Mouse (Mus musculus) CD4-positive, CD25-positive, alpha-beta regulatory T cell, adult 4 months (primary cell): ENCODE measurements at regions not wholly inside any gene's neighbourhood (a gene's known extent, or its start where the extent isn't known, plus 50 kb on each side); places are given as distances from the start of the nearest gene placed in this dataset.

Experiments used
- ATAC-seq: one replicate; pipeline ENCODE4 v1.8.0; 2017

DNA sequence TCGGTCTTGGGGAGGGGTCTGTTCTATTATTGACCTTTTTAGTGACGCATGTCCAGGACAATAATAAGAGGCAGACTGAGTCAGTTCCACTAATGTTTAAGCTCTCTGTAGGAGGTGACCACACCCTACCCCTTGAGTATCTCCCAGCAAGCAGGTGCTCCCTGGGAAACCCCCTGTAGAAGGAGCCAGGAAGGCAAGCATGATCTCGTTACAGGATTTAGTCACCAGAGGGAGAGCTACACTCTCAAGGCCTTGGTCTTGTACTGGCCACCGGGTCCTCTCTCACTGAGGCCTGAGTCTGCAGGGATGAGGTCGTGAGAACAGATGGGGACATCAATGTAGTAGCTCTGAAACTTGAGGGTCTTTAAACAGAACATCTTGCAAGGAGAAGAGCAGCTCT is 55.3 kb upstream of the Ccnd2 start:
- ATAC-seq, result no peak

DNA sequence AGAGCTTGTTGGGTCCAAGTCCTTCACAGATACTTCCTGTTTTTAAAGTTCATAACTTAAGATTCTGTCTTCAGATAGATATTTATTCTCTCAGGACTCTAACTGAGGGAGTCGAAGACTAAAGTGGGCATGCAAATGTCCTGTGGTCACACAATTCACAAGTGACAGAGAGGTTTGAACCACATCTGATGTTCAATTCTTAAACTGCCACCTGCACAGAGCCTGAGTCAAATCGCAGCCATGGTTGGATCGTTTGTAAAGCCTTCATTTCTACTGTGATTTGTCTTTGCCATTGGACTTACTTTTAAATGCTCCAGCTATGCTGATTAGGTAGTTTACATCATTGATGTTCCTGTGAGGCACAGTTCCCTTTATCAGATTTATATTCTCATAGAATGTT is 61.4 kb upstream of the Ccnd2 start:
- no peak for ATAC-seq

DNA sequence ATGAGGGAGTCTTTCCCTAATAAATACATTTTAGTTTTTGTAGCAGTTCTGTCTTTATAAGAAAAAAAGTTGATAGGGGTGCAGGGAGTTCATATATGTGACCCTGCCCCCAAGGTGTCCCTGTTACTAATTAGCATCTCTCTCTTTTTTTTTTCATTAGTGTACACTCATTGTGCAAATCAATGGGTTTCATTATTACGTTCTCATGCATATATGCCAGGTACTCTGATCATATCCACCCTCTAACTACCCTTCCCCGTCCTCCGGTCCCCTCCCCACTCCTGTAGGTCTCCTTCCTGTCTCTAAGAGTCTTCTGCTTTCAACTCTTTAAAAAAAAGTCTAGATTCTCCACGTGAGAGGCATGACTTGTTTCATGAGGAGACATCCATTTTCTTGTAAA is 63.9 kb upstream of the Ccnd2 start:
- ATAC-seq, result peak; percentile 84

DNA sequence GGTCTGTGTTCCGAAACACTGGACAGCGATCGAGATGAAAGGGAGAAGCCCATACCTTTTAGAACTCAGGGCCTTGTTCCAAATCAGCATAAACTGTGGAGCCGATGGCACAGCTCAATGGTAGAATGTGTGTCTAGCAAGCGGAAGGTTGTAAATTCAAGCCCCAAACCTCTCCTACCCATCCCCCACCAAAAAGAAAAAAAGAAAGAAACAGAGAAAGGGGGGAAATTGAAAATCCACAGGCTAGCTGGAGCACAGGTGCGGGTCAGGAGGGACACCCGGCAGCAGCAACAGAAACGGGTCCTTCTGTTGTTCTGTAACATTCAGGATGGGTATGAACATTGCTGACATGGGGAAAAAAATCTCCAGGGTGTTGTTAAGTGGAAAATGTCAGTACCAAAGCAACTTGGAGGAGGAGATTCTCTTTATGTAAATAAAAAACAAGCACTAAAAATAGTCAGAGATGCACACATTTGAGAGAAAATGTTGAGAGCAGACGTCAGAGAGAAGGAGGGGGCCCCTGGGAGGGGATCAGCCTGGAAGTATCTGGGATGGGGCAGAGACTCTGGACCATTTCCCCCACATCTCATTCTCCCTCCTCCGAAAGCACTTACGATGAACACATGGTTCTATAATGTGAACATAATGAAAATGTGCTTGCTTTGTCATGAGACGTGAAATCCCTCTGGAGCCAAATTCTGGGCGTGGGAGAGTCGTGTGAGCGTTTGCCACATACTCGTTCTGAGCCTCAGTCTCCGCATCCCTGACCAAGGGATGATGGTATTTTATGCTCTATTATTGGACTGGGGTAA is 66.8 kb upstream of the Ccnd2 start:
- ATAC-seq, result no peak

DNA sequence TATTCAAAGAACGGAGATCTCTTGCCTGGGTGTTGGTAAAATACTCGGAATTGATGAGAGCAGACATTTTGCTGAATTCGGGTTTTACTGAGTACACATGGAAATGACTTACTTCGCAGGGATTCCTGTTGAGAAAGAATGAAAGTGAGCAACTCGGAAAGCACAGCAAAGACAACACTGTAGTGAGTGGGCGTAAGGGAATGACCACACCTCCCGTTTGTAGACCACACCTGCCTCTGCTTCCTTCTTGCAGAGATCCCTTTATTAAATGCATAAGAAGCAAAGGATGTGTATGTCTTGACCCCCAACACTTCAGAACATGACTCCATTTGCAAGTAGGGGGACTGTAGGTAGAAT is 67.4 kb upstream of the Ccnd2 start:
- ATAC-seq, result peak; percentile 58

DNA sequence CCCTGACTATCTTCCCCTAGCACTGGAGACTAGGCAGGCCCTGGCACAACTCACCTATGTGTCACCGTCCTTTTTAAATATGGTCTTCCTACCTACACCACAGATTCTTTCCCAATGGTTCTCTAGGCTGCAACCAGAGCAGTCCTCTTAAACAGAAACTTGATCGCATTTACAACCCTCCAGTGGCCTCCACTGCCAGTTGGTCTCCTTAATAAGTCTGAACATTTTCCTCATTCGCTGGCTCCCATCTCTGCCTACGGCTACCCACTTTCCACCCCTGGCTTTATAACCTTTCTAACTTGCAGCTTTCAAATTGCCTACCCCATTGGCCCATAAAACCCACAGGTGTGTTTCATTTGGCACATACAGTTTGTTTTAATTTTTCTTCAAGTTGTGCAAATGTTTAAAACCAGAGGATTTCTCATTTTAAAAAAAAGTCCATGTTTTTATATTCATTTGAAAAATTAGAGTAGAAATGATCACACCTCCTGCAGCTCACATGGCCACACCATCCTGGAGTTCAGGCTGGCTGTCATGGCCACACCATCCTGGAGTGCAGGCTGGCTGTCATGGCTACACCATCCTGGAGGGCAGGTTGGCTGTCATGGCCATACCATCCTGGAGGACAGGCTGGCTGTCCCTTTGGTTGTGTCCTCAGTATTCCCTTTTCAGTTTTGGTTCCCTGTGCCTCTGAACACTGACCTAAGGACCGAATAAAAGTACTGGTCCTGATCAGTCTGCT is 74.4 kb upstream of the Ccnd2 start:
- no peak for ATAC-seq

DNA sequence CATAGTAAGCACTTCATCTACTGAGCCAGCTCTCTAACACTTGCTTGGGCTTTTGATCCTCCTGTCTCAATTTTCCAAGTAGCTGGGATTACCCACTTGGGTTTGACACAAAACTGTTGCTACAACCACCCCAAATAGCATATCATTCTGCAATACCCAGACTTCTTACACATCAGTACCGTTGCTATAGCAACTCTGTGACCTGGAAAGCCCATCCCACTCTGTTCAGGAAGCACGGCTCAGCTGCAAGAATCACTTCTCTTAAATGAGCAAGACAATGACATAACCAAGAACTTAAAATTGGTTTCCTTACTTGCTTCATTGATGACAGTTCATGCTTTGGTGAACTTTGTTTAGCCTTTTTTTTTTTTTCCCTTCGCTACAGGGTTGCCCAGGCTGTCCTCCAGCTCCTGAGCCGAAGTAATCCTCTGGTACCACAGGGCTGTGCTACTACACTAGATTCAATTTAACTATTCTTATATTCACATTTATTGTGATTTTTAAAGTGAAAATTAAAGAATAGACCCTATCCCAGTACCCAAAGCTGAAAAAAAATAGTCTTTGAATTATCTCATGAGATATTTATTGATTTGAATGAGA is 84.6 kb upstream of the Ccnd2 start:
- no peak for ATAC-seq

DNA sequence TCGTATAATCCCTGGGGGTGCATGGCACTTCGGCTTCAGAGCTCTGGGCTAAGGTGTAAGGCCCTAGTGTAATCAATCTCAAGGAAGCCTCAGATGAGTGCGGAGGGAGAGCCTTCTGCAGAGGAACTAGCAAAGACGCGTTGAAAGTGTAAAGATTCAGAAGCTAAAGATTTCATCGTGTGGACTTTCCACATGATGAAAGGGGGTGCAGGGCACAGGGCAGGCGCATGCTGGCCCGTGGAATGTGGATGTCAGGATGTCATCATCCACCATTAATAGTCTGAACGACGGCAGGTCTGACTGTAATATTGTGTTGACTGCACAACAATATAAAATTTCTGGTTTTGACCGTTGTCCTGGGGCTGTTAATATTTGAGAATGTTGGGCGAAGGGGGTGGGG is 85.2 kb upstream of the Ccnd2 start:
- ATAC-seq, result no peak

DNA sequence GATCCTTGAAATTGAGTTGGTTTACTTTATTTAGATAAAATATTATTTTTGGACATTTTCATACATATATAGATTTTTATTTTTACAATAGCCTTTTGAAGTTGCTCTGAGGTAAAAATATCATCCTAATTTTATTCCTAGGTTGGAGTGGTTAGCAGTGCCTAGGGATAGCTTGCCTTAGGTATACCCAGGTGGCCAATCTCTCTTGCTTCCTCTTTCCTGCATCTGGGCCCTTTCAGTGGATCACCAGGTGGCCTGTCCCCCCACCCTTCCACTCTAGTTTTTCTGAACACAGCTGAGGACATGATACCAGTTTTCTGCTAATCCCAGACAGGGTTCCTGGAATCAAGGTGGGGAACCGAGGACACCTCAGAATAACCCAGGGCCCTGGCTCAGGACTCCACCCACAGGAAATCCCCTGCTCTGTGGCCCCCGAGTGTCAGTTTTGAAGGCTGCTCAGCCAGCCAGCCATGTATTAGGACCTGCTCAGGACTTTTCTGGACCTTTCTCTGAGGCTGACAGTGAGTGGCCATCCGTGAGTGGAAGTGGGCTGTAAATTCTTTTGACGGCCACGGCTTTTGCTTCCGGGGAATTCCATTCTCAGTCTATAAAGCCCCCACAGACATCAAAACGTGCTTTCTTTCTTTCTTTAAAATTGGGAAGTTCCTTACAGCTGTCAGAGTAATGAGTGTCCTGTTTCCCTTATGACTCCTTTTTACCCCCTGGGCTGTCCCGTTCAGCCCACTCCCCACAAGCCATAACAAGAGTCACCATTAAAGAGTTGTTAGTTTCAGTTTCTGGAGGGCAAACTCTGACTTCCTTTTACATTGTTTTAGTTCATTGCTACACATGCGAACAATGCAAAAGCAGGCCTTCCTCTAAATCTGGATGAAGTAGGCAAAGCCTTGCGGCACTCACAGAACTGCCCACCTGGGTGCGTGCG is 87.8 kb upstream of the Ccnd2 start:
- peak; percentile 72 for ATAC-seq

DNA sequence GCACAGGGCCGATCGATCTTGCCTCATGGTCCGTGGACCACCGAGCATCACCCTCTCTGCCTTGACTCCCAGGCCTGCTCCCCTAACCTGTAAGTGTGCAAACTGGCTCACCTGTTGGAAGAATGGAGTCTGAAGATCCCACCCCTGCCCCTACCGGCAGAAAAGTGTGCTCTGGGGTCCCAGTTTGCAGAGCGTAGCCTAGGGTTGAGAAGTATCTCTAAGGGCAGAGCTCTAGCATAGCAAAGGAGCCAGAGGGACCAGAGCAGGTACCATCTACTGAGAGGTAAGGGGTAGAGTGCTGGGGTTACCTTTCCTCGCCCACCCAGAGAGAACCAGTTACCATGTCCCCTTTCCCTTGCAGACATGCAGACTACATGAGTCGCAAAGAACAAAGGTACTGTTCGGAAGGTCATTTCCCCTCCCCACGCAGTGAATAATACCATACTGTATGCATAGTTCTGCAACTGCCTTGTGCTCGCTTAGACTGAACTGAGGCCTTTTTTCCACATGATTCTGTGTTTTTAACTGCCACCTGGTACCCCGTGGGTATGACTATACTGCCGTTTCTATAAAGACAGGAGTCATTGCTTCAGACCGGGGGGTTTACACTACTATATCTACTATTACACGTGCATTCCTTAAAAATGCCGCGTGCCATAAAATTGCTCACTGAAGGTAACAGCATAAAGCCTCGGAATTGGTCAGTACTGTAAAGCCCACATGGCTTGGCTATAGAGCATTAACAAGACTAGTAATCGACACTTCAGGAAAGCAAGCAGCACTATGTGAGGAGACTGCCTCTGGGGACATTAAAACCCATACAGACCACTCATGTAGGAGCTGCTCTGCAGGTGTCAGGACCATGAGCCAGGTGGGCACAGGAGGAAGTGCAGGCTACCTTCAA is 88.7 kb upstream of the Ccnd2 start:
- peak; percentile 33 for ATAC-seq

DNA sequence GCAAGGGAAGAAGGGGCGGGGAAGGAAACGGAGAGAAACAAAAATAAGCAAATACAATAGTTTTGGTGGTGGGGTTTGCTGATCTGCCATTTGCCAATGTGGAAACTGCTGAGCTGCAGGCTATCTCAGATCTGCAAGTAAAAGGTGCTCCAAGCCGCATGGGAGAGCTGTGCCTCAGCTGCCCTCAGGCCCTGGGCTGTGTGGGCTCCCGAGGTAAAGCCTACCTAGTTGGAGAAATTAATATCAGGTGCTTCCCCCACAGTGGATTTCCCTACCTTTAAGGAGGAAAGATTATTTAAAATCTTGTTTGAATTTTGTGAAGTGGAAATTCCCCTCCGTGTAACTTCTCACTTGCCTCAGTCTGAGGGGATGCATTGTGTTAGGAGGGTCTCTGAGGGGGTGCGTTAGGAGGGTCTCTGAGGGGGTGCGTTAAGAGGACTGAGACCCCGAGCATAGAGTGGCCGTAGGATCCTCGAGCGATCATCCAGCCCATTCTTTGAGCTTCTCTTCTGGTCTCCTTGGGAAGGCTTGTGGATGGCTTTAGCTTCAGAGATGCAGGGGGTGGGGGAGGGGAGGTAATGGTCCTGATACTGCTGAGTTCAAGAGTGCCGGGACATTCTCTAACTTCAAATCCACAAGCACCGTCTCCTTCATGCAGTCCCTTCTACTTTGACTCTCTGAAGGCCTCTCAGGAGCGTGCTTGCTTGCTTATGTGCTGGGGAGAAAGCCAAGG is 89.9 kb upstream of the Ccnd2 start:
- no peak for ATAC-seq

DNA sequence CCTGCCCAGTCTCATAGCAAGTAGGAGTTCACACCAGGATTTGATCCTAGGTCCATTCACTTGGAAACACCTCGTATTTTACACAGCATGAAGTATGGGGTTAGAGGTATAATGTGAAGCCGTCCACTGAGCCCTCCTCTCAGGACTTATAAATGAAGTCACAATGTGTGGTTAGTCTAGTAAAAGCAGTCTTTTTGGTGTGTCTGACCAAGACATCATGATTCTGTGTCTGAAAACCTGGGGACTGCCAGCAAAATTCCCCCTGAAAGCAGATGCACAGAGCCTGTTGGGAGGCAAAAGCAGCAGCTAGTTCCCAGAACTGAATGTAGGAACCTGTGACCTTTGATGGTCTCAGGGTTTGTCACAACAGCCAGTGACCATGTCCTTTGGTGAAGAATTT is 91.0 kb upstream of the Ccnd2 start:
- no peak for ATAC-seq

DNA sequence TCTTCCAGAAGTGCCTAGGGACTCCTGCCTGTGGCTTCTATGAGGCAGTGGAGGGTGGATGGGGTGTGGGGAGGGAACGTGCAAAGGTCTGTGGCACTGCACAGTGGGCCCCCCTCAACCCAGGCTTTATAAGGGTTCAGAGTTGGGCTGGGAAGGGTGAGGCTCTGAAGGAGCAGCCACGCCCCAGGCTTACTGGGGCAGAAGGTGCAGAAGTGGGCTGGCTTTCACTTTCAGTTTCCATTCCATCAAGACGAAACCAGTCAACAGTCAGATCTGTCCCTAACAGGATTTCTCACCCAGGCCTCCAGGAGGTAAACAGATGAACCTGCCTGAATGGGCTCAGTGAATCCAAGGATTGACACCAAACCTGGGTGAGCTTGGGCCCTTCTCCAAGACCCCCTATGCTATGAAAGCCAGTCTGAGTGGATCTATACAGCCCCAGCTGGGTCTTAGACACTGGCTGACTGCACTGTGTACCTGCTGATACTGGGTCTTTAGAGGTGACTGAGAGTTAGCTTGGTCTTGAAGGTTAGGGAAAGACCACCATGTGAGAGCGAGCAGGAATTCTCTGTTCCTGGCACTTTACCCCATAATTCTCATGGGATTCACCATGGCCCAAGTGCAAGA is 93.9 kb upstream of the Ccnd2 start:
- ATAC-seq, result peak; percentile 97

DNA sequence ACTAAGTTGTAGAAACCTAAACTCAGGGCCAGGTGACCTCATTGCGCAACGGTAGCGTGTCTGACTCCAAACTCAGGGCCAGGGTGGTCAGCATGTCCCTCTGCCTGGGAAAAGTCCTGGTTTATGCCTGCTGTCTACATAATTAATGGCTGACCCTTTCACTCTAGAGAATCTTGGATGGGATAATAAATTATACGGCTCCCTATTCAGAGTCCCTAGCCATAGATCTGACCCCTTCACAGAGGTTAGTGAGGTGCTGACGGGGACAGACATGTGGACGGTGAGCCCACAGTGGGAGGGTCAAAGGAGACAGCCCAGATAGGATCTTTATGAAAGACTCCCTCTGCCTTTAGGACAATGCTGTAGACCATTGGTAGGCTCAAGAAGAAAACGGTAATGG is 94.7 kb upstream of the Ccnd2 start:
- no peak for ATAC-seq

DNA sequence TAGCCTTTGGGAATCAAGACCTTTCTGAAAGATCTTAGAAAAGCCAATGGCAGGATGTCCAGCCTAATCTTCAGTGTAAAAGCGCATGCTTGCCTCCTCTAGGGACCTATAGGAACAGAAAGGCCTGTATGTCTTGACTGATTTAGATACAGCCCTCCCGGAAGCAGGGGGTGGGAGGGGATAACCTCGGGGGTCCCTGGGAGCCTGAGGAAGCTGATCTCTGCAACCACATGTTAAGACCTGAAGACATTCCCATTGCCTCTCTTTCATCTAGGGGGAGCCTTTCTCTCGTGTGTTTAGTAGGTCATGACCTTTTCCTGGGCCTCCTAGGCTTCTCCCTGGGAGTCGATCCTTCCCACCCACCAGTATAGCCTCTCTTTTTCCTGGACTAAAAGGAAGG is 95.3 kb upstream of the Ccnd2 start:
- ATAC-seq, result no peak

DNA sequence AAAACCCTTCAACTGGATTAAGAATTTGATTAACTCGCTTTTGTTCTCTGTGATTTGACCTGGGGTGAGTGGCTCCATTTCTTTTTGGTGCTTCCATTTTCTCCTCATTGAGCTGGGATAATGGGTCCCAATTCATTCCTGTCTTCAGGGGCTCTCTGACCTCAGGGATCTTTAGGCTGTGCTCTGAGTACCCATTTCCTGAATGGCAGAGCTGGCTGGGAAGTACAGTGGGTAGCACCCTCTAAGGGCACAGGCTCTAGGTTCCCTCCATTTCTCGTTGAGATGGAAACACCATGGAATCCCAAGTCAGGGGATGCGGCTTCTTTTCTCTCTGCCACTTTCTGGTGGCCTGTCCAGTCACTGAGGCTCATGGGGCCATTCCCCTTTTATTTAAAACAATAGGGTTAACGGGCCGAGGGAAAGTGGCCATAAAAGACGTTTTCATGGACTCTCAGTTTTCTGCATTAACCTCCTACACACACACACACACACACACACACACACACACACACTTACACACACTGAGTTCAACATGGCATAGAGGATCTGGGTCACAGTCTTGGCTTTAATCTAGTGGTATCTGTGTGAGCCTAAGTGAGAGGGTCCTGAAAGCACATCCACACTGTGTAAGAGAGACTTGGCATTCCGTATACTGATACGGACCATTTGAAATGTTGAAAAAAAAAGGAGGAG is 98.3 kb upstream of the Ccnd2 start:
- no peak for ATAC-seq

DNA sequence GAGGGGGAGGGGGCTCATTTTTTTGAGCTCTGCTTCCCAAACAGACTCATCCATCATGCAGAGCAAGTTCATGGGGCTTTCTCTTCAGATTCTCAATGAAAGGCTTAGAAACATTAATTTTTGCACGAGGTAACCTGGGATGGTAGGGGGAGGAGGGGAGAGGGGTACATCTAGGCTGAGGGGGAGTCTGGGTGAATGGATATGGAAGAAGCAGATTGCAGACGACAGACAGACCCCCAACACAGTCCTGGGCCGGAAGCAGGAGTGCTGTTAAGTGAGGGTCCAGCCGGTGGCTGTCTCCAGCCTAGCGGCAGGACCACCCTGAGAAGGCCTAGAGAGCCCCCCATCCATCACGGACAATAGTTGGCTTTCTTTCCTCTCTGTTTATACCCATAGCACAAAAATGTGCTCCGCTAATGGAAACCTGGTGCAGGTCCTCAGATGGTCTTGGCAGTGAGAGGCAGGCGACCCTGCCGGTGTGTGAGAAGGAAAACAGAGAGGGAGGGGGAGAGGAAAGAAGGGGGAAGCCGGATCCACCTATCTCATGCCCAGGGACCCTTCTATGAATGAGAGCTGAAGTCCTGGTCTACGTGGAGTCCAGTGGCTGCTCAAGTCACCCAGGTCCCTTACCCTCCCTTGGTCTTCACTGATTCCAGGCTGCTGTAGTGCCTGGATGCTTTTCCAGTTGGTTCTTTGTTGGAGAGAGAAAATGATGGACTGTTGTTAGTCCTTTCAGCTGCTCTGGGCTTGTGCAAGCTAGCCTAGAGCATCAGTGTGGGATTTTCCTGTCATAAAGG is 99.1 kb upstream of the Ccnd2 start:
- ATAC-seq, result no peak

DNA sequence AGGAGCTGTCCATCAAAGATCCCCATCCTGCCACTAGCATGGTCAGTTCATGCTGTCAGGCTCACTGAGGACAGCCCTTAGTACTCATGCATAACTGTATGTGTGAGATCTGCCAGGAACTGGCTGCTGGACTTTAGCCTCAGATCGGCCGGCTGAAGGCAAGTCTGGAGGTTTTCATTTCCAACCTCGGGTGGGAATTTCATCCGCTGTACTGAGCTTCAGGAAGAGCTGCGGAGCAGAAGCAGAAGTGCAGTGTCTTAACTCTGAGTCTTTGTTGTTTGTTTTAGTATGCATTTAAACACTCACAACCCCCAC is 99.6 kb upstream of the Ccnd2 start:
- no peak for ATAC-seq

DNA sequence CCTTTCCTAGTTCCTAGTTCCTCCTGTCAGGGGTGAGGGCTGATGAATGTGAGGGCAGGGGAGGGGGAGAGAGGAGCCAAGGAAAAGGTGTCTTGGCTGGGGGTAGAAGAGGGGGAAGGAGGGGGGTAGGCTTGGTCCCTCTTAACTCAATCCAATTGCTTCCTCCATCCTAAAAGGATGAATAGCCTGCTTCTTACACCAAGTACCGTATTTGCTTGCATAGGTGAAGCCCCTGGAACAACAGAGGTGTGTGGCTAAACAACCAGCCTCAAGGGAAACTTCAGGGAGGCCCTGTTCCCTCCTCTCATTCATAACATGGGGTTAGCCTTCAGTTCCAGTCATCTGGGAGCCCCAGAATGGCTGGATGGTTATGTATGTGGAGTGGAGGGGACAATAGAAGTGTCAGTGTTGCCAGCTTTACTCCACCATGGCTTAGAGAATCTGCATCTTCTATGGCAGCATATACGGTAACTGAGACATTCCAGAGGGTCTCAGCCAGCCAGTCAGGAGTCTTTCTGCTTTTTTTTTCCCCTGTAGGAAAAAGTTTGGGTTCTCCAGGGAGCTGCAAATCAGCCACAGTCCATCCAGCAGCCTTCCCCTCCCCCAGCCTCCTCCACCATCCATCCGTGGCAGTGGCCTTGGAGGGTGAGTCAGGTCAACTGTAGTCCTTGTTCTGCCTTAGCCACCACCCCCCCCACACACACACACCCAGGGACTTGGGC is 100.2 kb upstream of the Ccnd2 start:
- ATAC-seq, result no peak
